In genomic region chr19:53283742-53284141, GRCm38 (mm10) we compare ENCODE assay signal across 16 mouse cellular contexts. TPM values are rescaled to one million over a fixed set of nuclear protein-coding genes. Genes with fewer than 3 reads are reported as not detected.
A peak's percentile ranks its signal among the peaks of the same experiment; 100 is the strongest.
DNase-seq lines count a peak whose midpoint lies in the region; ATAC-seq lines count a peak whose summit lies in the region.
"Had no signal": no experiment of that assay in that cellular context is flagged by ENCODE, and none has a peak within 500 bp of the region (broad histone marks: within the 10 kb centered on the region; RNA-seq: fewer than 3 reads in every experiment).

No protein-coding gene starts in this region.

- H3K9ac ChIP-seq in kidney, embryonic 14.5 days (ENCODE audit: low read depth, low read length): no peak overlapping the region
- H3K9ac ChIP-seq: limb, embryonic 12.5 days; lung, embryonic 15.5 days had no signal

- H3K4me1 ChIP-seq in heart, embryonic 10.5 days: peaks cover 32% of the 10 kb centered on the region
- peaks cover 3% of the 10 kb centered on the region for H3K4me1 ChIP-seq in kidney, embryonic 14.5 days (ENCODE audit: control insufficient read depth, insufficient read depth, low read length)

- H3K4me2 ChIP-seq in kidney, embryonic 14.5 days (replicated peaks; ENCODE audit: low read depth, low read length): no peak overlapping the region
- H3K4me2 ChIP-seq: limb, embryonic 12.5 days had no signal

- H3K36me3 ChIP-seq in heart, embryonic 10.5 days: no peaks in the 10 kb centered on the region
- no peaks in the 10 kb centered on the region for H3K36me3 ChIP-seq in kidney, embryonic 14.5 days (ENCODE audit: control insufficient read depth, insufficient read depth, low read length)
- H3K36me3 ChIP-seq: limb, embryonic 12.5 days; liver, embryonic 13.5 days; lung, embryonic 15.5 days; midbrain, embryonic 13.5 days had no signal

- no peak for ATAC-seq in kidney, embryonic 14.5 days (ENCODE audit: low FRiP score, low TSS enrichment)

- no peaks in the 10 kb centered on the region for H3K27me3 ChIP-seq in heart, embryonic 10.5 days (ENCODE audit: insufficient read depth, poor library complexity, severe bottlenecking)
- H3K27me3 ChIP-seq in kidney, embryonic 14.5 days (ENCODE audit: control insufficient read depth, insufficient read depth, low read length): no peaks in the 10 kb centered on the region
- H3K27me3 ChIP-seq: lung, embryonic 15.5 days; midbrain, embryonic 13.5 days had no signal

- DNase-seq in heart, embryonic 10.5 days (ENCODE audit: low spot score): peak; percentile 70
- no peak for DNase-seq in heart, adult 11 months
- peak; percentile 51 to 61 for DNase-seq in urinary bladder, postnatal 36 days (ENCODE audit: low spot score in 2 of 2)
- DNase-seq in urinary bladder, postnatal 4 days (ENCODE audit: low spot score in 2 of 2): no peak
- peak; percentile 28 for DNase-seq in fat pad, adult 2 months (ENCODE audit: extremely low read depth, low read depth, low spot score)
- DNase-seq in thymus, postnatal 36 days: no peak
- DNase-seq: adrenal gland, adult 8-10 months; layer of hippocampus, postnatal 36 days; liver, embryonic 13.5 days; lung, postnatal 36 days had no signal

- WGBS in heart, embryonic 10.5 days: 80% methylated on average over 7 of the region's 7 CpGs
- 84% methylated on average over 7 of the region's 7 CpGs for WGBS in kidney, embryonic 14.5 days

- no peaks in the 10 kb centered on the region for H3K9me3 ChIP-seq in heart, embryonic 10.5 days
- no peaks in the 10 kb centered on the region for H3K9me3 ChIP-seq in kidney, embryonic 14.5 days (ENCODE audit: control insufficient read depth, low read length)
- H3K9me3 ChIP-seq: limb, embryonic 12.5 days; liver, embryonic 13.5 days; lung, embryonic 15.5 days; megakaryocyte, embryonic 14.5 days; midbrain, embryonic 13.5 days had no signal

- no peak overlapping the region for H3K4me3 ChIP-seq in heart, embryonic 10.5 days
- no peak overlapping the region for H3K4me3 ChIP-seq in kidney, embryonic 14.5 days (ENCODE audit: low read length)
- H3K4me3 ChIP-seq: layer of hippocampus, adult 2 months; limb, embryonic 12.5 days; liver, embryonic 13.5 days; lung, embryonic 15.5 days; midbrain, embryonic 13.5 days had no signal

- 0 out of 2 replicates have a peak overlapping the region, but pooled peaks have one; percentile 49 for H3K27ac ChIP-seq in heart, embryonic 10.5 days
- H3K27ac ChIP-seq in kidney, embryonic 14.5 days (ENCODE audit: low read depth, low read length): no peak overlapping the region
- H3K27ac ChIP-seq: layer of hippocampus, adult 2 months; limb, embryonic 12.5 days; liver, embryonic 13.5 days; lung, embryonic 15.5 days had no signal

RNA-seq across cellular contexts. Expression of gene Mxi1, which starts 26.6 kb away (rescaled TPM):
- 27.7 and 28.7 TPM in 2 replicates for polyA plus RNA-seq in heart, embryonic 10.5 days (2016; fragmentation: Nextera tagmentation; extraction: Ambion mirVana)
- polyA plus RNA-seq in kidney, embryonic 14.5 days (2014; fragmentation: Nextera tagmentation; extraction: Ambion mirVana): 31.0 and 42.5 TPM in 2 replicates

Comparison
In these comparisons a context has a peak if more than half of its experiments do, and no peak if none do; other contexts are left out.
1. DNase-seq: peak in heart, embryonic 10.5 days (single experiment), urinary bladder, postnatal 36 days (2 of 2) and fat pad, adult 2 months (single experiment); none in heart, adult 11 months (single experiment), urinary bladder, postnatal 4 days (0 of 2) and thymus, postnatal 36 days (0 of 2).